Mouse (Mus musculus): ENCODE measurements around the gene Psmg4. TPM values are rescaled to one million over a fixed set of nuclear protein-coding genes. Genes with fewer than 3 reads are reported as not detected.
A peak's percentile ranks its signal among the peaks of the same experiment; 100 is the strongest.

The Psmg4 gene
- polyA plus RNA-seq (2014; fragmentation: Nextera tagmentation; extraction: Ambion mirVana) = 101 and 108 TPM in 2 replicates

- ATAC-seq (replicated peaks; ENCODE audit: insufficient number of reproducible peaks, low FRiP score, low TSS enrichment, low read depth) (peak; percentile 95), DNase-seq (ENCODE audit: low spot score) (peak; percentile 94)
- no peaks in the 10 kb centered on the region; the same call in 1 of the 2 replicates for H3K9me3 ChIP-seq (replicated peaks; ENCODE audit: control insufficient read depth, low read length)
- H3K4me3 ChIP-seq (ENCODE audit: low read depth, low read length) = peak within 1 kb of the TSS; percentile 66
- peak within 1 kb of the TSS; percentile 76 for H3K9ac ChIP-seq (replicated peaks; ENCODE audit: low read length)
- H3K36me3 ChIP-seq (replicated peaks; ENCODE audit: control insufficient read depth, insufficient read depth, low read depth, low read length) = peaks cover 7% of the 10 kb centered on the region
- 4% methylated on average over 43 of the region's 44 CpGs for WGBS
- H3K4me2 ChIP-seq (ENCODE audit: low read depth, low read length) = peak within 1 kb of the TSS; percentile 62
- H3K27ac ChIP-seq (replicated peaks; ENCODE audit: low read depth, low read length) = peak within 1 kb of the TSS; percentile 79; the same call in 1 of the 2 replicates
- no peaks in the 10 kb centered on the region for H3K27me3 ChIP-seq (ENCODE audit: control insufficient read depth, insufficient read depth, low read length)
- no peaks in the 10 kb centered on the region for H3K4me1 ChIP-seq (ENCODE audit: control insufficient read depth, insufficient read depth, low read length)
Measured at GRCm38 (mm10) chr13:34162491-34163303, at the start of gene Psmg4. Gene Psmg4, plus strand, starts transcription at chr13:34162964.

- no peak overlapping the region for H3K4me2 ChIP-seq (ENCODE audit: low read depth, low read length)
- no peak overlapping the region for H3K27ac ChIP-seq (replicated peaks; ENCODE audit: low read depth, low read length)
- H3K36me3 ChIP-seq (replicated peaks; ENCODE audit: control insufficient read depth, insufficient read depth, low read depth, low read length) = no peaks in the 10 kb centered on the region
- no peak for ATAC-seq (replicated peaks; ENCODE audit: insufficient number of reproducible peaks, low FRiP score, low TSS enrichment, low read depth)
- WGBS = 87% methylated on average over 3 of the region's 3 CpGs
- H3K27me3 ChIP-seq (ENCODE audit: control insufficient read depth, insufficient read depth, low read length) = no peaks in the 10 kb centered on the region
- H3K9me3 ChIP-seq (replicated peaks; ENCODE audit: control insufficient read depth, low read length) = no peaks in the 10 kb centered on the region
- H3K4me3 ChIP-seq (ENCODE audit: low read depth, low read length) = no peak overlapping the region
- DNase-seq (ENCODE audit: low spot score) = no peak
- no peaks in the 10 kb centered on the region for H3K4me1 ChIP-seq (ENCODE audit: control insufficient read depth, insufficient read depth, low read length)
- H3K9ac ChIP-seq (replicated peaks; ENCODE audit: low read length) = no peak overlapping the region
Measured at GRCm38 (mm10) chr13:34113086-34113485, 49.7 kb upstream of the Psmg4 start.

- H3K27me3 ChIP-seq (ENCODE audit: control insufficient read depth, insufficient read depth, low read length) = no peaks in the 10 kb centered on the region
- no peak overlapping the region for H3K9ac ChIP-seq (replicated peaks; ENCODE audit: low read length)
- H3K4me3 ChIP-seq (ENCODE audit: low read depth, low read length) = no peak overlapping the region
- DNase-seq (ENCODE audit: low spot score) (peak; percentile 12), ATAC-seq (replicated peaks; ENCODE audit: insufficient number of reproducible peaks, low FRiP score, low TSS enrichment, low read depth) (no peak)
- WGBS = 68% methylated on average over 4 of the region's 4 CpGs
- no peak overlapping the region for H3K27ac ChIP-seq (replicated peaks; ENCODE audit: low read depth, low read length)
- H3K4me1 ChIP-seq (ENCODE audit: control insufficient read depth, insufficient read depth, low read length) = no peaks in the 10 kb centered on the region
- H3K36me3 ChIP-seq (replicated peaks; ENCODE audit: control insufficient read depth, insufficient read depth, low read depth, low read length) = no peaks in the 10 kb centered on the region
- H3K9me3 ChIP-seq (replicated peaks; ENCODE audit: control insufficient read depth, low read length) = no peaks in the 10 kb centered on the region
- H3K4me2 ChIP-seq (ENCODE audit: low read depth, low read length) = no peak overlapping the region
Measured at GRCm38 (mm10) chr13:34114654-34115053, 48.1 kb upstream of the Psmg4 start.

- 71% methylated on average over 6 of the region's 6 CpGs for WGBS
- no peak for DNase-seq (ENCODE audit: low spot score)
- Histone ChIP-seq H3K4me3 (ENCODE audit: low read depth, low read length) (no peak overlapping the region), H3K36me3 (replicated peaks; ENCODE audit: control insufficient read depth, insufficient read depth, low read depth, low read length) (no peaks in the 10 kb centered on the region), H3K27ac (replicated peaks; ENCODE audit: low read depth, low read length) (no peak overlapping the region), H3K4me2 (ENCODE audit: low read depth, low read length) (no peak overlapping the region), H3K27me3 (ENCODE audit: control insufficient read depth, insufficient read depth, low read length) (no peaks in the 10 kb centered on the region), H3K9ac (replicated peaks; ENCODE audit: low read length) (no peak overlapping the region), H3K9me3 (replicated peaks; ENCODE audit: control insufficient read depth, low read length) (no peaks in the 10 kb centered on the region), H3K4me1 (ENCODE audit: control insufficient read depth, insufficient read depth, low read length) (no peaks in the 10 kb centered on the region)
- no peak for ATAC-seq (replicated peaks; ENCODE audit: insufficient number of reproducible peaks, low FRiP score, low TSS enrichment, low read depth)
Measured at GRCm38 (mm10) chr13:34116508-34116907, 46.3 kb upstream of the Psmg4 start.

GRCm38 (mm10) chr13:34118816-34119215 is 43.9 kb upstream of the Psmg4 start:
- Histone ChIP-seq H3K27ac (replicated peaks; ENCODE audit: low read depth, low read length) (no peak overlapping the region), H3K4me3 (ENCODE audit: low read depth, low read length) (no peak overlapping the region), H3K36me3 (replicated peaks; ENCODE audit: control insufficient read depth, insufficient read depth, low read depth, low read length) (no peaks in the 10 kb centered on the region), H3K9me3 (replicated peaks; ENCODE audit: control insufficient read depth, low read length) (no peaks in the 10 kb centered on the region), H3K9ac (replicated peaks; ENCODE audit: low read length) (no peak overlapping the region), H3K4me1 (ENCODE audit: control insufficient read depth, insufficient read depth, low read length) (no peaks in the 10 kb centered on the region), H3K4me2 (ENCODE audit: low read depth, low read length) (no peak overlapping the region), H3K27me3 (ENCODE audit: control insufficient read depth, insufficient read depth, low read length) (no peaks in the 10 kb centered on the region)
- 85% methylated on average over 4 of the region's 4 CpGs for WGBS
- DNase-seq (ENCODE audit: low spot score) (no peak), ATAC-seq (replicated peaks; ENCODE audit: insufficient number of reproducible peaks, low FRiP score, low TSS enrichment, low read depth) (no peak)

- Histone ChIP-seq H3K4me1 (ENCODE audit: control insufficient read depth, insufficient read depth, low read length) (no peaks in the 10 kb centered on the region), H3K27me3 (ENCODE audit: control insufficient read depth, insufficient read depth, low read length) (no peaks in the 10 kb centered on the region), H3K27ac (replicated peaks; ENCODE audit: low read depth, low read length) (no peak overlapping the region), H3K4me2 (ENCODE audit: low read depth, low read length) (no peak overlapping the region), H3K4me3 (ENCODE audit: low read depth, low read length) (no peak overlapping the region), H3K36me3 (replicated peaks; ENCODE audit: control insufficient read depth, insufficient read depth, low read depth, low read length) (no peaks in the 10 kb centered on the region), H3K9ac (replicated peaks; ENCODE audit: low read length) (no peak overlapping the region), H3K9me3 (replicated peaks; ENCODE audit: control insufficient read depth, low read length) (no peaks in the 10 kb centered on the region)
- no peak for DNase-seq (ENCODE audit: low spot score)
- no peak for ATAC-seq (replicated peaks; ENCODE audit: insufficient number of reproducible peaks, low FRiP score, low TSS enrichment, low read depth)
- WGBS = 64% methylated on average over 4 of the region's 4 CpGs
Measured at GRCm38 (mm10) chr13:34119406-34119805, 43.4 kb upstream of the Psmg4 start.

GRCm38 (mm10) chr13:34120536-34120935 is 42.2 kb upstream of the Psmg4 start:
- no peak overlapping the region for H3K9ac ChIP-seq (replicated peaks; ENCODE audit: low read length)
- no peaks in the 10 kb centered on the region for H3K27me3 ChIP-seq (ENCODE audit: control insufficient read depth, insufficient read depth, low read length)
- DNase-seq (ENCODE audit: low spot score) (no peak), ATAC-seq (replicated peaks; ENCODE audit: insufficient number of reproducible peaks, low FRiP score, low TSS enrichment, low read depth) (no peak)
- H3K4me3 ChIP-seq (ENCODE audit: low read depth, low read length) = no peak overlapping the region
- no peak overlapping the region for H3K4me2 ChIP-seq (ENCODE audit: low read depth, low read length)
- H3K4me1 ChIP-seq (ENCODE audit: control insufficient read depth, insufficient read depth, low read length) = no peaks in the 10 kb centered on the region
- H3K27ac ChIP-seq (replicated peaks; ENCODE audit: low read depth, low read length) = no peak overlapping the region
- H3K36me3 ChIP-seq (replicated peaks; ENCODE audit: control insufficient read depth, insufficient read depth, low read depth, low read length) = no peaks in the 10 kb centered on the region; the same call in none of the 2 replicates
- H3K9me3 ChIP-seq (replicated peaks; ENCODE audit: control insufficient read depth, low read length) = no peaks in the 10 kb centered on the region
- WGBS = 98% methylated on average over 2 of the region's 2 CpGs

- no peak for DNase-seq (ENCODE audit: low spot score)
- WGBS = 84% methylated on average over 4 of the region's 4 CpGs
Measured at GRCm38 (mm10) chr13:34125711-34126110, 37.1 kb upstream of the Psmg4 start.

More at GRCm38 (mm10) chr13:34125711-34126110, 37.1 kb upstream of the Psmg4 start:
- Histone ChIP-seq H3K9me3 (replicated peaks; ENCODE audit: control insufficient read depth, low read length) (no peaks in the 10 kb centered on the region), H3K4me2 (ENCODE audit: low read depth, low read length) (no peak overlapping the region), H3K4me1 (ENCODE audit: control insufficient read depth, insufficient read depth, low read length) (no peaks in the 10 kb centered on the region), H3K27ac (replicated peaks; ENCODE audit: low read depth, low read length) (no peak overlapping the region), H3K36me3 (replicated peaks; ENCODE audit: control insufficient read depth, insufficient read depth, low read depth, low read length) (no peaks in the 10 kb centered on the region; the same call in none of the 2 replicates), H3K4me3 (ENCODE audit: low read depth, low read length) (no peak overlapping the region), H3K9ac (replicated peaks; ENCODE audit: low read length) (no peak overlapping the region), H3K27me3 (ENCODE audit: control insufficient read depth, insufficient read depth, low read length) (no peaks in the 10 kb centered on the region)
- ATAC-seq (replicated peaks; ENCODE audit: insufficient number of reproducible peaks, low FRiP score, low TSS enrichment, low read depth) = no peak
